Mouse (Mus musculus): Measurements from ENCODE around the gene Bnip2. TPM values are rescaled to one million over a fixed set of nuclear protein-coding genes. Genes with fewer than 3 reads are reported as not detected.

Gene Bnip2
- polyA plus RNA-seq, 1 experiment from 2014 or later = 74.0 TPM

DNA sequence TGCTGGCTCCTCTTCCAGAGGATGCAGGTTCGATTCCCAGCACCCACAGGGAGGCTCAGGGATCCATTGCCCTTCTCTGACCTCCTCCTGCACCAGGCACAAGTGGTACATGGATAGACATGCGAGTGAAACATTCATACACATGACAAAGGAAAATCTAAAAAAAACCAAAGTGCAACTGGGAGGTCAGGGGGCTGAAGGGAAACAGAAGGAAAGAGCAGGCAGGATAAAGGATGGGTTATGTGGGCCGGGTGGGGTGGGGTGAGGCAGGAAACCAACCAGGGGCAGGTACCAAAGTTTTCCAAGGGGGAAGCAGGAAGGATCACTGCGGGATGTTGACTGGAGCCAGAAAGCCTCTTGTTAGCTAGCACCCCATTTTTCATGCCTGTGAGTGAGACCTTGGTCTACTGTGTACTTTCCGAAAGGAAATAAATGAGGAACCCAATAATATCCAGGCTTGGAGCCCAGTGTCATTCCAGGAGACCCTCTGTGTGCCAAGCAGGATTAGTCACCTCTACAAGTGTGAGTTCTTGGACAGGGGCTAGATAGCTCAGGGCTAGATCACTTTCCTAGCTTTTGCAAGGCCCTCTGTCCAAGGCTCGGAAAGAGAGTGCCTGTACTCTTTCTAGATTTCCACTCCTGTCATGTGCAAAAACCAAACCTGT lies 59.6 kb downstream of the Bnip2 start:
- Histone ChIP-seq H3K27ac (ENCODE audit: low read length) (no peak overlapping the region), H3K9ac (ENCODE audit: low read depth, low read length) (no peak overlapping the region), H3K9me3 (replicated peaks; ENCODE audit: control insufficient read depth, low read length, poor library complexity, severe bottlenecking) (no peaks in the 10 kb centered on the region), H3K4me2 (ENCODE audit: low read length) (no peak overlapping the region), H3K36me3 (ENCODE audit: control insufficient read depth, insufficient read depth, low read length) (no peaks in the 10 kb centered on the region), H3K4me1 (ENCODE audit: control insufficient read depth, insufficient read depth, low read length) (peaks cover 7% of the 10 kb centered on the region; the same call in 1 of the 2 replicates), H3K4me3 (ENCODE audit: low read depth, low read length) (no peak overlapping the region), H3K27me3 (ENCODE audit: control insufficient read depth, insufficient read depth, low read depth, low read length) (no peaks in the 10 kb centered on the region)
- no peak for ATAC-seq
- 53% methylated on average over 6 of the region's 6 CpGs for WGBS

DNA sequence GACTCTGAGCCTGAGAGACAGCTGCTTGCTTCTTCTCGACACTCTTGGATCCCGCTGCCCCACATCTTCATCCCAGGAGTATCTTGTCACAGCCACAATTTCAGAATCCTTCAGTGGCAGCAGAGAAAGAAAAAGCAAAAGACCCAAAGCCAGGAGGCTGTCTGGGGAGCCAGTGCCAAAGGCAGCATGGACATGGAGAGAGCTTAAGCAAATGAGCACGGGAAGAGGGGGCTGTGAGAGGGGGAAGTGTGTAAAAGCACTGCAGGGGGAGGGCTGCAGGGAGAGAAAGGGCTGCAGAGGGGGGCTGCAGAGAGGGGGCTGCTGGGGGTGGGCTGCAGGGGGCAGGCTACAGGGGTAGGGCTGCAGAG lies 60.1 kb downstream of the Bnip2 start:
- Histone ChIP-seq H3K27ac (ENCODE audit: low read length) (no peak overlapping the region), H3K9me3 (replicated peaks; ENCODE audit: control insufficient read depth, low read length, poor library complexity, severe bottlenecking) (no peaks in the 10 kb centered on the region), H3K9ac (ENCODE audit: low read depth, low read length) (no peak overlapping the region)

DNA sequence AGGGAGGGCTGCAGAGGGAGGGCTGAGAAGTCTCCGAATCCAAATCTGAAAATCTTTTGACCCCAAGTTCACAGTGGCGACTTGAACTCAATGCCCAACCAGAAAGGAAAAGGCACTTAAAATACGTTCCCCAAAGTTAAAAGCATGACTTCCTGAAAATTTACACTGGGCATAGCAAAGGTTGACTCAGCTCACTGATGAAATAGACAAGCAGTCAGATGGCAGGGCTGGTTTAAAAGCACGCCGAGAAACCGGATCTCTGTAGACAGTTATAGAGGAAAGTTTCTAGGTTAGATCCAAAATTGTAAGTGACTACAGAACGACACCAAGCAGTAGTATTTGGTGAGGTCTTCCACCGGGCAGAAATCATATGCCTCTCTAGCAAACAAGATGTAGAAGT lies 60.6 kb downstream of the Bnip2 start:
- H3K27ac ChIP-seq (ENCODE audit: low read length) = no peak overlapping the region
- no peaks in the 10 kb centered on the region for H3K36me3 ChIP-seq (ENCODE audit: control insufficient read depth, insufficient read depth, low read length)
- WGBS = 44% methylated on average over 8 of the region's 8 CpGs
- H3K9me3 ChIP-seq (replicated peaks; ENCODE audit: control insufficient read depth, low read length, poor library complexity, severe bottlenecking) = no peaks in the 10 kb centered on the region
- H3K27me3 ChIP-seq (ENCODE audit: control insufficient read depth, insufficient read depth, low read depth, low read length) = no peaks in the 10 kb centered on the region
- H3K4me1 ChIP-seq (ENCODE audit: control insufficient read depth, insufficient read depth, low read length) = peaks cover 7% of the 10 kb centered on the region; the same call in 1 of the 2 replicates
- no peak overlapping the region for H3K4me3 ChIP-seq (ENCODE audit: low read depth, low read length)
- H3K9ac ChIP-seq (ENCODE audit: low read depth, low read length) = no peak overlapping the region
- H3K4me2 ChIP-seq (ENCODE audit: low read length) = no peak overlapping the region
- no peak for ATAC-seq

More for the DNA sequence above, 60.1 kb downstream of the Bnip2 start:
- WGBS = 15% methylated on average over 3 of the region's 3 CpGs
- Histone ChIP-seq H3K4me3 (ENCODE audit: low read depth, low read length) (no peak overlapping the region), H3K27me3 (ENCODE audit: control insufficient read depth, insufficient read depth, low read depth, low read length) (no peaks in the 10 kb centered on the region), H3K36me3 (ENCODE audit: control insufficient read depth, insufficient read depth, low read length) (no peaks in the 10 kb centered on the region), H3K4me1 (ENCODE audit: control insufficient read depth, insufficient read depth, low read length) (peaks cover 7% of the 10 kb centered on the region; the same call in 1 of the 2 replicates), H3K4me2 (ENCODE audit: low read length) (no peak overlapping the region)
- no peak for ATAC-seq

DNA sequence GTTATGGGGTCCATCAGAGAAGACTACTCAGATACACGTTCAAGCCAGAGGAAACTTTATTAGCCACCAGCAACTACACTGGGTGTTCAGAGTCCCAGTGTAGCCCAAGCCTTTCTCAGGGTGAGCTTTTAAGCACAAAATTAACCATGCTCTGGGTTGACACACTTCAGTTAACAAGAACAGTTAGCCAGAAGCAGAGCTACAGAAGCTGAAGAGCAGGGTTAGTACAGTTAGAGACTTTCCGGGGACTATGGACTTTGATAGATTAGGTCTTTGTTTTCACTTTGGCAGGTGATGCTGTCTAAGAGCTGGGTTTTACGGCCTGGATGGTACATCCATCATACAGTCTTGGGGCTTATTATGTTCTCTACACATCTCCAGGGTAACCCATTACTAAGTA lies 63.5 kb downstream of the Bnip2 start:
- Histone ChIP-seq H3K27me3 (ENCODE audit: control insufficient read depth, insufficient read depth, low read depth, low read length) (no peaks in the 10 kb centered on the region), H3K27ac (ENCODE audit: low read length) (no peak overlapping the region), H3K36me3 (ENCODE audit: control insufficient read depth, insufficient read depth, low read length) (no peaks in the 10 kb centered on the region), H3K4me3 (ENCODE audit: low read depth, low read length) (no peak overlapping the region), H3K9me3 (replicated peaks; ENCODE audit: control insufficient read depth, low read length, poor library complexity, severe bottlenecking) (no peaks in the 10 kb centered on the region), H3K4me2 (ENCODE audit: low read length) (no peak overlapping the region), H3K9ac (ENCODE audit: low read depth, low read length) (no peak overlapping the region), H3K4me1 (ENCODE audit: control insufficient read depth, insufficient read depth, low read length) (peaks cover 7% of the 10 kb centered on the region; the same call in 1 of the 2 replicates)
- no peak for ATAC-seq
- WGBS = 70% methylated on average over 3 of the region's 3 CpGs

DNA sequence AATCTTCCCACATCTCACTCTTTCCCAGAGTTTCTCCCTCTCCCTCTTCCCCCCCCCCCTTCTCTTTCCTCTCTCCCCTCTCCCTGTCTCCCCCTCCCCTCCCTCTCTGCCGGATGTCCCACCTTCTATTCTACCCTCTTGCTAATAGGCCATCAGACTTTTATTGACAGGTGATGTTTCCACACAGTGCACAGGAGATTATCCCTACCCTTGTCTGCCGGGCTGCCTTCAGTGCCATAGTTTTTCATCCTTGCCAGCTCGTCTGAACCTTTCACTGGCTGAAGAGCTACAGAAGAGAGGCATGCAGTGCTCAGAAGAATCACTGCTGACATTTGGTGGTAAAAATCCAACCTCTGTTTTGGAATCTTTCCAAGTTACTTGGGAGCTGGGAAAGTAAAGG lies 64.1 kb downstream of the Bnip2 start:
- peaks cover 7% of the 10 kb centered on the region; the same call in 1 of the 2 replicates for H3K4me1 ChIP-seq (ENCODE audit: control insufficient read depth, insufficient read depth, low read length)
- H3K36me3 ChIP-seq (ENCODE audit: control insufficient read depth, insufficient read depth, low read length) = no peaks in the 10 kb centered on the region
- 27% methylated on average over 3 of the region's 3 CpGs for WGBS
- no peak overlapping the region for H3K4me3 ChIP-seq (ENCODE audit: low read depth, low read length)
- H3K9ac ChIP-seq (ENCODE audit: low read depth, low read length) = no peak overlapping the region
- H3K27ac ChIP-seq (ENCODE audit: low read length) = no peak overlapping the region
- no peak for ATAC-seq
- H3K4me2 ChIP-seq (ENCODE audit: low read length) = no peak overlapping the region
- no peaks in the 10 kb centered on the region for H3K27me3 ChIP-seq (ENCODE audit: control insufficient read depth, insufficient read depth, low read depth, low read length)
- no peaks in the 10 kb centered on the region for H3K9me3 ChIP-seq (replicated peaks; ENCODE audit: control insufficient read depth, low read length, poor library complexity, severe bottlenecking)

Other genes with a start within 250 kb of the Bnip2 start
- gene Foxb1, start 228.5 kb upstream of the Bnip2 start, polyA plus RNA-seq (2015; fragmentation: Nextera tagmentation; extraction: Ambion mirVana) = 12.0 and 15.4 TPM in 2 replicates
- gene Gtf2a2, start 23.1 kb downstream of the Bnip2 start, polyA plus RNA-seq (2015; fragmentation: Nextera tagmentation; extraction: Ambion mirVana) = 177 and 184 TPM in 2 replicates
- gene Gcnt3, start 48.6 kb downstream of the Bnip2 start, polyA plus RNA-seq (2015; fragmentation: Nextera tagmentation; extraction: Ambion mirVana) = not detected in 2 replicates
- 9.6 and 10.8 TPM in 2 replicates for gene Fam81a, start 153.1 kb downstream of the Bnip2 start, polyA plus RNA-seq (2015; fragmentation: Nextera tagmentation; extraction: Ambion mirVana)
- 6.1 and 6.5 TPM in 2 replicates for gene Myo1e, start 217.9 kb downstream of the Bnip2 start, polyA plus RNA-seq (2015; fragmentation: Nextera tagmentation; extraction: Ambion mirVana)